Mouse (Mus musculus) stomach, postnatal 0 days (tissue): Measurements from ENCODE around the gene Tmem217. TPM values are rescaled to one million over a fixed set of nuclear protein-coding genes. Genes with fewer than 3 reads are reported as not detected.
A peak's percentile ranks its signal among the peaks of the same experiment; 100 is the strongest.

Experiments
- ATAC-seq: fragments of 200-750 bp; cut with Nextera tagmentation; 2 replicates; pipeline ENCODE4 v1.8.0; 2017; ENCODE audit not compliant: low FRiP score, low TSS enrichment
- DNase-seq: peaks from one replicate; pipeline ENCODE4 v3.0.0-alpha.2; 2016; ENCODE audit warnings: low spot score
- H3K27ac ChIP-seq: fragments of 300-500 bp; sonication (generic); replicated peaks from 2 replicates; pipeline ENCODE4 v1.5.1; 2014; ENCODE audit warnings: mild to moderate bottlenecking, control low read depth
- H3K27me3 ChIP-seq: fragments of 300-500 bp; sonication (generic); 2 replicates; pipeline ENCODE4 v1.6.1; 2014; ENCODE audit warnings: low read length; ENCODE audit not compliant: control insufficient read depth, insufficient read depth
- H3K36me3 ChIP-seq: fragments of 300-500 bp; sonication (generic); 2 replicates; pipeline ENCODE4 v1.6.1; 2014; ENCODE audit warnings: low read length, mixed read lengths; ENCODE audit not compliant: control insufficient read depth, insufficient read depth
- H3K4me1 ChIP-seq: fragments of 300-500 bp; sonication (generic); replicated peaks from 2 replicates; pipeline ENCODE4 v1.6.1; 2014; ENCODE audit warnings: antibody characterized with exemption; ENCODE audit not compliant: control insufficient read depth, insufficient read depth
- H3K4me2 ChIP-seq: fragments of 300-500 bp; sonication (generic); replicated peaks from 2 replicates; pipeline ENCODE4 v1.6.1; 2014; ENCODE audit warnings: low read depth, mild to moderate bottlenecking, control low read depth, moderate library complexity
- H3K4me3 ChIP-seq: fragments of 300-500 bp; sonication (generic); 2 replicates; pipeline ENCODE4 v1.5.1; 2014; ENCODE audit warnings: low read depth, low read length, control low read depth
- H3K9ac ChIP-seq: fragments of 300-500 bp; sonication (generic); 2 replicates; pipeline ENCODE4 v1.6.1; 2014; ENCODE audit warnings: mild to moderate bottlenecking, low read length, control low read depth, mixed read lengths
- H3K9me3 ChIP-seq: fragments of 300-500 bp; sonication (generic); 2 replicates; pipeline ENCODE4 v1.6.1; 2016; ENCODE audit warnings: low read length; ENCODE audit not compliant: control insufficient read depth
- CTCF ChIP-seq: IDR thresholded peaks from 2 replicates; pipeline ENCODE4 v1.5.1; 2016; ENCODE audit warnings: antibody characterized with exemption, low read depth, mild to moderate bottlenecking, moderate library complexity
- EP300 ChIP-seq: optimal IDR thresholded peaks from 2 replicates; pipeline ENCODE3; 2016; ENCODE audit warnings: antibody characterized with exemption
- WGBS: fragments of 180-500 bp; shearing (Covaris S2); extraction: QIAGEN DNeasy Blood & Tissue Kit; methylation state at CpG from one replicate; pipeline ENCODE4 v1.1.7; 2014; 5-methylcytosine and 5-hydroxymethylcytosine counted together
- polyA plus RNA-seq: library from polyadenylated mRNA; unstranded; fragments of >200 nt; fragmentation: Nextera tagmentation; extraction: Ambion mirVana; gene quantifications from 2 replicates; pipeline ENCODE4 v1.2.1, GENCODE M21; 2015

The Tmem217 gene
- polyA plus RNA-seq, 1 experiment from 2014 or later = 0.42 TPM

DNA sequence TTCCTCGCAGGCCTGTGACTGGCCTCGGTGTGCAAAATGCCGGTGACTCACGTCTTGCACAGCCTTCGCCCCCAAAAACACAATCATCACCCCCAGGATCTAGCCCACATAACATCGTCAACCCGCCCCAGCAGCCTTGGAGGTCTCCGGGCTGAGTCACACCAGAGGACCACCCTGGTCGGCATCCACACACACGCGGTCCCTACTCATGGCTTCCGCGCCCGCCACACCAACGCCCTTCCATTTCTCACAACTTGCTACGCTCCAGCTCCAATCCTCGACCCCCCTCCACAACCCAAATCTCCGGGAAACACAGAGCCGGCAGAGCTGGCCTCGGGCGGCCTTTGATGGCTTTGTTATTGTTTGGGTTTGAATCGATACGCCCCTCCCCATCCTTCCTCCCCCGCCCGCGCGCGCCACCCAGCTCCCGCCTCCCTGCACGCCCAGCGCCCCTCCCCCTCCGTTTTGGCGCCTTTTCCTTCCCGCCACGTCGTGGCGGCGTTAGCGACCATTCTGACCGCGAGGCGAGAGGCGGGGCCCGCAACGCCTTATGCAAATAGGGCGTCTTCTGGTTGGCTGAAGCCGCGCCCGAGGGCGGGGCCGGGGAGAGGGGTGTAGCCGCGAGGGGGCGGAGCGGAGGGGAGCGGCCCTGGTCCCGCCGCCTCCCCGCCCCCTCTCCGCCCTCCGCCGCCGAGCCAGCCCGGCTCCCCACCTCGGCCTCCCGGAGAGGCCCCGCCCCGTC lies 62.0 kb downstream of the Tmem217 start:
- peak overlapping the region; percentile 84 for H3K4me2 ChIP-seq
- under 1% methylated on average over 62 of the region's 68 CpGs for WGBS
- DNase-seq (peak; percentile 100), ATAC-seq (peak; percentile 92)
- peak overlapping the region; percentile 97 for H3K4me3 ChIP-seq
- no peaks in the 10 kb centered on the region for H3K9me3 ChIP-seq
- peaks cover 7% of the 10 kb centered on the region for H3K36me3 ChIP-seq
- H3K9ac ChIP-seq = peak overlapping the region; percentile 76
- peak overlapping the region; percentile 94 for H3K27ac ChIP-seq
- no peak for TF ChIP-seq EP300
- TF ChIP-seq CTCF = peak; percentile 46
- H3K27me3 ChIP-seq = no peaks in the 10 kb centered on the region
- 0 out of 2 replicates have a peak, but pooled peaks cover 3% of the 10 kb centered on the region for H3K4me1 ChIP-seq

DNA sequence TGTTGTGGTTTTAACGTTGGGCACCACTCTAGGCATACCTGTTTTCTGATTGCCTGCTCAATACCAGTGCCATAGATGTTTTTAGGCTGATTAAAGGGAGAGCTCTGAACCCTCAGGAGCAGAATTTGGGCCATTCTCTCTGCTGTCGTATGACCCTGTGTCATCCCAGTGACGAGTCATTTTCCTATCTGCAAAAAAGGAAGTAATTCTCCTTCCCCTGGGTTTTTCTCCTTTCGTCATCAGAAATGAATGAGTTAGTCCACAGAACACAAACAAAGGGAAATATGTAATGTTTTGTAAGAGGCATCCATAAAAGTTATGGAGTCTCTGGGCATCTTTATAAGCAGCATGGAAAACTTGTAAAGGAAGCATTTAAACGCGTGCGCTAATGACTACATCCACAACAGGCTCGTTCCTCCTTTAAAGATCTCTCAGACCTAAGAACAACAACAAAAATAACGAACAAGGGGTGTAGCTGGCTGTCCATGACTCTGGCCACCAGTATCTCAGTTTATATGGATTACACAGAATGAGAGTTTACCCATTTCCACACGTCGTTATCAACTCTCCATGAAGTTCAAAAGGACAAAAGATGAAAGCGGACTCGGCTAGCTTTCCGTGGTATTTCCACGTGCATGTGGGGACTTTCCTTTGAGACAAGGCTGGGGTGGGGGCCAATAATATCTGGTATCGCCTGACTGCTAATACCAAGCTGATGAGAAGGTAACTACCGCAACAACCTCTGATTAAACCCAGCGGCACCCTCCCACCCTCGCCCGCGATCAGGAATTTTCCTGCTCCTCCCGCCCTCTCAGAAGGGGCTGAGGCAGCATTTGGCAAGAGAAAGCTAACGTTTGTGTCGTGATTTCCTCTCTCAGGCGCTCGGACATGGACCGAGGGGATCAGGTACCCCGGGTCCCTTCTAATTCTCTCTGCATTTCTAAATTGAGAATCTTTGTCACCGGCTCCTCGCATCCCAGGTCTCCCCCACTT lies 62.9 kb downstream of the Tmem217 start:
- Histone ChIP-seq H3K4me3 (peak overlapping the region; percentile 97), H3K4me1 (0 out of 2 replicates have a peak, but pooled peaks cover 3% of the 10 kb centered on the region), H3K4me2 (peak overlapping the region; percentile 83), H3K9ac (peak overlapping the region; percentile 76), H3K9me3 (no peaks in the 10 kb centered on the region), H3K27ac (peak overlapping the region; percentile 94), H3K27me3 (no peaks in the 10 kb centered on the region), H3K36me3 (peaks cover 2% of the 10 kb centered on the region)
- 6% methylated on average over 30 of the region's 30 CpGs for WGBS
- no peak for ATAC-seq
- no peak for TF ChIP-seq EP300
- no peak for TF ChIP-seq CTCF
- DNase-seq = peak; percentile 61

DNA sequence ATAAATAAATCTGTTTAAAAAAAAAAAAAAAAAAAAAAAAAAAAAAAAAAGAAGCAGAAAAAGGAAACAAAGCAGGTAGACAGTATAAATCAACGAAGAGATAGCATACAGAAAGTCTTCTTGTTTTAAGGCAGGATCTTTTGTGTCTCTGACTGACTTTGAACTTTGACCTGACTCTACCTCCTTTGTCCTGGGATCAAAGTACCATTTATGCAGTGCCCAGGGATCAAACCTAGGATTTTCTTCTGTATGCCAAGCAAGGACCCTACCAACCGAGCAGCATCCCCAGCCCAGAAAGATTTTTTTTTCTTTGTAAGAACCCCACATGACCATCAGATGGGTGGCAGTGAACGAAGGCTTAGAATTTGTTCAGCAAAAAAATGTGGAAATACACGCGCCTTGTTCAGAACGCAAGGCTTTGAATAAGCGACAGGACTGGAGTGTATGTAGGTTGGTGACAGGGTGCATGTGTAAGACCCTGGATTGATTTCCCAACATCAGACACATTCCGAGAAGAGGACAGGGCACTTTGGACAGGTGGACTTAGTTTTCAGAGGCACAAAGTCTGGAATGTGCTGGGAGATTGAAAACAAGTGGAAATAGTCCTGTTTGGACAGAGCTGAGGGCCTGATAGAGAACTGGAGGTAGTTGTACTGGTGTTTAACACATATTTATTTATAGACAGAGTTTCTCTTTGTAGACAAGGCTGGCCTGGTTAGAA lies 63.8 kb downstream of the Tmem217 start:
- TF ChIP-seq CTCF (no peak), EP300 (no peak)
- Histone ChIP-seq H3K27me3 (no peaks in the 10 kb centered on the region), H3K4me3 (no peak overlapping the region), H3K9me3 (no peaks in the 10 kb centered on the region), H3K4me2 (no peak overlapping the region), H3K9ac (no peak overlapping the region), H3K36me3 (no peaks in the 10 kb centered on the region), H3K27ac (no peak overlapping the region), H3K4me1 (0 out of 2 replicates have a peak, but pooled peaks cover 3% of the 10 kb centered on the region)
- DNase-seq (no peak), ATAC-seq (no peak)
- WGBS = 87% methylated on average over 8 of the region's 8 CpGs

DNA sequence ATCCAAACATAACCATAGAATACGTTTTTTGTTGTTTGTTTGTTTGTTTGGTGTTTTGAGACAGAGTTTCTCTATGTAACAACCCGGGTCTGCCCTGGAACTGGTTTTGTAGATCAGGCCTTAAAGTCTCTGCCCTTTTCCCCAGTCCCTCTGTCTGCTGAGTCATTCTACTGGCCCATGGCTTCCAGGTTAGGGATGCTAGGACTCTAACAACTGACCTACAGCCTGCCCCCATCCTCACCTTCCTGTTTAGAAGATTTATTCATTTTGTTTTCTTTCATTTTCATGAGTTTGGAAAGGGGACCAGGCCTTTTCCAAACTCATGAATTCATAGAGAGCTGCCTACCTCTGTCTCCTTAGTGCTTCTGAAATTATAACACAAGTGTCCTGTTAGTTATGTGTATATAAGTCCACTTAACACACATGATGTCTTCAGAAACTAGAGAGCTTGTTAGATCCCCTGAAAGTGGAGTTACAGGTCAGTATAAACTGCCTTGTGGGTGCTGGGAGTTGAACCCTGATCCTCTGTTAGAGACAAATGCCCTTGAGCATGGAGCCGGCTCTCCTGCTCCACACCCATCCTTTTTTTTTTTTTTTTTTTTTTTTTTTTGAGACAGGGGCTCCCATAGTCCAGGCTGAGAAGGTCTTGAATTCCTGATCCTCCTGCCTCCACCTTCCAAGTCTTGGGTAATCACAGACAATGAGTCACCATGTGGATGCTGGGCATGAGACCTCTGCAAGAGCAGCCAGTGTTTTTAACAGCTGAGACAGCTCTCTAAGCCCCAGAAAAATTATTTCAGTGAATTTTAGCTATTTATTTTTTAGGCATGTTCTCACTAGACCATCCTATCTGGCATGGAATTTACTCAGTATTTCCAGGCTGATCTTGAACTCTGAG lies 66.6 kb downstream of the Tmem217 start:
- H3K9ac ChIP-seq = no peak overlapping the region
- no peak overlapping the region for H3K4me3 ChIP-seq
- DNase-seq (no peak), ATAC-seq (no peak)
- 62% methylated on average over 3 of the region's 3 CpGs for WGBS
- H3K27ac ChIP-seq = no peak overlapping the region
- no peaks in the 10 kb centered on the region for H3K4me1 ChIP-seq
- H3K9me3 ChIP-seq = 0 out of 2 replicates have a peak, but pooled peaks cover 3% of the 10 kb centered on the region
- no peak overlapping the region for H3K4me2 ChIP-seq
- H3K27me3 ChIP-seq = no peaks in the 10 kb centered on the region
- TF ChIP-seq EP300 (no peak), CTCF (no peak)
- H3K36me3 ChIP-seq = no peaks in the 10 kb centered on the region

DNA sequence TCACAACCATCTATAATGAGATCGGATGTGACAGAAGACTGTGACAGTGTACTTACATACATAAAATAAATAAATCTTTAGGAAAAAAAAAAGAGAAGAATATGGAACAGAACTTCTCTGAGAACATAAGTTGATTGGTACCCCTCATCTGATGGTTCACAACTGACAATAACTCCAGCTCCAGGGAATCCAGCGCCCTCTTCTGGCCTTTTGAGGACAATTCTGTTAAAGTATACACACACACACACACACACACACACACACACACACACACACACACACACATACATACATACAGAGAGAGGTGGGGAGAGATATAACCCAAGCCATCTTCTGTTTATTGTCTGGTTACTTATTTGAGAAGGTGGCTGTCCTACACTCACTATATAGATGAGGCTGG lies 67.8 kb downstream of the Tmem217 start:
- H3K9ac ChIP-seq = no peak overlapping the region
- no peak overlapping the region for H3K4me3 ChIP-seq
- WGBS = 85% methylated on average over 2 of the region's 2 CpGs
- TF ChIP-seq CTCF (no peak), EP300 (no peak)
- H3K27me3 ChIP-seq = no peaks in the 10 kb centered on the region
- no peak overlapping the region for H3K4me2 ChIP-seq
- no peaks in the 10 kb centered on the region for H3K36me3 ChIP-seq
- H3K4me1 ChIP-seq = no peaks in the 10 kb centered on the region
- no peak for DNase-seq
- H3K27ac ChIP-seq = no peak overlapping the region
- ATAC-seq = no peak
- H3K9me3 ChIP-seq = 0 out of 2 replicates have a peak, but pooled peaks cover 3% of the 10 kb centered on the region
